Mouse (Mus musculus) cerebellum, adult 9-10 months (tissue): Measurements from ENCODE around the gene Cltc.

Experiments
- DNase-seq: peaks from one replicate; pipeline ENCODE4 v3.0.0; 2022

Cltc gene

GRCm38 (mm10) chr11:86737301-86738000, 19.9 kb downstream of the Cltc start:
- DNase-seq = no peak

- DNase-seq = no peak
Measured at GRCm38 (mm10) chr11:86734993-86735392, 22.4 kb downstream of the Cltc start.

- no peak for DNase-seq
Measured at GRCm38 (mm10) chr11:86734241-86734939, 23.0 kb downstream of the Cltc start.

GRCm38 (mm10) chr11:86731443-86731842, 25.9 kb downstream of the Cltc start:
- no peak for DNase-seq

GRCm38 (mm10) chr11:86725607-86726006, 31.8 kb downstream of the Cltc start:
- DNase-seq = no peak

- DNase-seq = no peak
Measured at GRCm38 (mm10) chr11:86724982-86725381, 32.4 kb downstream of the Cltc start.

- no peak for DNase-seq
Measured at GRCm38 (mm10) chr11:86724004-86724403, 33.4 kb downstream of the Cltc start.

GRCm38 (mm10) chr11:86719390-86719789, 38.0 kb downstream of the Cltc start:
- DNase-seq = no peak

GRCm38 (mm10) chr11:86718369-86718768, 39.0 kb downstream of the Cltc start:
- DNase-seq = no peak

- DNase-seq = no peak
Measured at GRCm38 (mm10) chr11:86717306-86718065, 39.9 kb downstream of the Cltc start.

- no peak for DNase-seq
Measured at GRCm38 (mm10) chr11:86714606-86715005, 42.8 kb downstream of the Cltc start.

GRCm38 (mm10) chr11:86701151-86701550, 56.2 kb downstream of the Cltc start:
- no peak for DNase-seq

GRCm38 (mm10) chr11:86695461-86695860, 61.9 kb downstream of the Cltc start:
- no peak for DNase-seq

- DNase-seq = no peak
Measured at GRCm38 (mm10) chr11:86692546-86692945, 64.8 kb downstream of the Cltc start.

- no peak for DNase-seq
Measured at GRCm38 (mm10) chr11:86691956-86692355, 65.4 kb downstream of the Cltc start.

GRCm38 (mm10) chr11:86691482-86691881, 65.9 kb downstream of the Cltc start:
- DNase-seq = no peak

- no peak for DNase-seq
Measured at GRCm38 (mm10) chr11:86690383-86690782, 67.0 kb downstream of the Cltc start.

GRCm38 (mm10) chr11:86685366-86685765, 72.0 kb downstream of the Cltc start:
- no peak for DNase-seq

GRCm38 (mm10) chr11:86684126-86685012, 73.0 kb downstream of the Cltc start:
- no peak for DNase-seq

GRCm38 (mm10) chr11:86683395-86684125, 73.8 kb downstream of the Cltc start, which contains the start of the genes Vmp1 and Ptrh2:
Gene Vmp1 (minus strand): TSS chr11:86683836.
Gene Ptrh2 (plus strand): TSS chr11:86683985.
- peak; percentile 93 for DNase-seq

GRCm38 (mm10) chr11:86682861-86683260, 74.5 kb downstream of the Cltc start:
- DNase-seq = peak; percentile 19

- DNase-seq = no peak
Measured at GRCm38 (mm10) chr11:86681423-86681822, 75.9 kb downstream of the Cltc start.
